Mouse (Mus musculus) hindbrain, embryonic 12.5 days (tissue): ENCODE results near the gene Psmb5. TPM values are rescaled to one million over a fixed set of nuclear protein-coding genes. Genes with fewer than 3 reads are reported as not detected.
A peak's percentile ranks its signal among the peaks of the same experiment; 100 is the strongest.

ENCODE experiments used
- ATAC-seq: fragments of 200-750 bp; cut with Nextera tagmentation; 2 replicates; pipeline ENCODE4 v1.8.0; 2017; ENCODE audit warnings: moderate TSS enrichment; ENCODE audit not compliant: low FRiP score
- H3K27ac ChIP-seq: fragments of 300-500 bp; sonication (generic); 2 replicates; pipeline ENCODE4 v1.5.1; 2016; ENCODE audit warnings: mild to moderate bottlenecking
- H3K27me3 ChIP-seq: fragments of 300-500 bp; sonication (generic); 2 replicates; pipeline ENCODE4 v1.6.1; 2016; ENCODE audit warnings: mild to moderate bottlenecking
- H3K36me3 ChIP-seq: fragments of 300-500 bp; sonication (generic); 2 replicates; pipeline ENCODE4 v1.6.1; 2016; ENCODE audit warnings: mild to moderate bottlenecking
- H3K4me1 ChIP-seq: fragments of 300-500 bp; sonication (generic); 2 replicates; pipeline ENCODE4 v1.6.1; 2016
- H3K4me2 ChIP-seq: fragments of 300-500 bp; sonication (generic); replicated peaks from 2 replicates; pipeline ENCODE4 v1.6.1; 2016; ENCODE audit warnings: mild to moderate bottlenecking
- H3K4me3 ChIP-seq: fragments of 300-500 bp; sonication (generic); 2 replicates; pipeline ENCODE4 v1.5.1; 2016; ENCODE audit warnings: mild to moderate bottlenecking
- H3K9ac ChIP-seq: fragments of 300-500 bp; sonication (generic); 2 replicates; pipeline ENCODE4 v1.6.1; 2016; ENCODE audit warnings: mild to moderate bottlenecking, moderate library complexity
- H3K9me3 ChIP-seq: fragments of 300-500 bp; sonication (generic); replicated peaks from 2 replicates; pipeline ENCODE4 v1.6.1; 2016; ENCODE audit warnings: mild to moderate bottlenecking
- WGBS: fragments of 180-500 bp; shearing (Covaris S2); methylation state at CpG from one replicate; pipeline ENCODE4 v1.1.7; 2016; 5-methylcytosine and 5-hydroxymethylcytosine counted together
- polyA plus RNA-seq: library from polyadenylated mRNA; unstranded; fragments of >200 nt; fragmentation: Nextera tagmentation; extraction: Ambion mirVana; gene quantifications from 2 replicates; pipeline ENCODE4 v1.2.1, GENCODE M21; 2016

Gene Psmb5
- polyA plus RNA-seq, 1 experiment from 2014 or later: 376 TPM

DNA sequence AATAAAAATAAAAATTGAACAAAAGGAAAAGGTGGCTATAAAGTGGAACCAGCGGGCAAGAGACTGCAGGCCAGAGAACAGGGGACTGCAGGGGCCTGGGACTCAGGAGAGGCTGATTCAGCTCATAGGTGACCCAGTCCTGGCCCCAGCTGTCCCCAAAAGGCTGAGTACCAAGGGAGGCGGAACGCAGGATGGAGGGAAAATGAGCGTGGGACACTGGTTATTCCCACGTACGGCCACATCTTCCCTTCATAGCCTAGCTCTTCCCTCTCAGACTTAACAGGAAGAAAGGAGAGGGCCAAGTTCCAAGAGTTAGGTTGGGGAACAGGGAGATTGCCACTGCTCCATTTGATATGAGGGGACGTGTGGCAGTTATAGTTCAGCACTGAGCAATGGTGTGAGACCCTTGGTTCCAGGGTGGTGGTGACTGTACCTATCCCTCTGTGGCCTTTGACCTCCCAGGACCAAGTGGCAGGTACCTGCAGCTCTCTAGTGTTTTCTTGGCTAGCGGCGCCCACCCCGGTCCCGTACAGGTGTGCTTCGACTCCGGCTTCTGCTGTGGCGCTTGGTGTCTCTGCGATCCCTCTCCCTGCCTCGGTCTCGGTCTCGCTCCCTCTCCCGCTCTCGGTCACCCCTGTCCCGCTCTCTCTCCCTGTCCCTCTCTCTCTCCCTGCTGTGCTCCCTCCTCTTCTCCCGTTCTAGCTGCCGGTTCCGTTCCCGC lies 24.6 kb upstream of the Psmb5 start:
- no peak overlapping the region for H3K4me3 ChIP-seq
- H3K27me3 ChIP-seq: no peaks in the 10 kb centered on the region
- no peak overlapping the region for H3K4me2 ChIP-seq
- no peak overlapping the region; the same call in 1 of the 2 replicates for H3K9ac ChIP-seq
- H3K36me3 ChIP-seq: peaks cover 65% of the 10 kb centered on the region
- WGBS: 82% methylated on average over 25 of the region's 25 CpGs
- peaks cover 18% of the 10 kb centered on the region for H3K4me1 ChIP-seq
- ATAC-seq: no peak
- H3K9me3 ChIP-seq: no peaks in the 10 kb centered on the region
- H3K27ac ChIP-seq: peak overlapping the region; percentile 87

DNA sequence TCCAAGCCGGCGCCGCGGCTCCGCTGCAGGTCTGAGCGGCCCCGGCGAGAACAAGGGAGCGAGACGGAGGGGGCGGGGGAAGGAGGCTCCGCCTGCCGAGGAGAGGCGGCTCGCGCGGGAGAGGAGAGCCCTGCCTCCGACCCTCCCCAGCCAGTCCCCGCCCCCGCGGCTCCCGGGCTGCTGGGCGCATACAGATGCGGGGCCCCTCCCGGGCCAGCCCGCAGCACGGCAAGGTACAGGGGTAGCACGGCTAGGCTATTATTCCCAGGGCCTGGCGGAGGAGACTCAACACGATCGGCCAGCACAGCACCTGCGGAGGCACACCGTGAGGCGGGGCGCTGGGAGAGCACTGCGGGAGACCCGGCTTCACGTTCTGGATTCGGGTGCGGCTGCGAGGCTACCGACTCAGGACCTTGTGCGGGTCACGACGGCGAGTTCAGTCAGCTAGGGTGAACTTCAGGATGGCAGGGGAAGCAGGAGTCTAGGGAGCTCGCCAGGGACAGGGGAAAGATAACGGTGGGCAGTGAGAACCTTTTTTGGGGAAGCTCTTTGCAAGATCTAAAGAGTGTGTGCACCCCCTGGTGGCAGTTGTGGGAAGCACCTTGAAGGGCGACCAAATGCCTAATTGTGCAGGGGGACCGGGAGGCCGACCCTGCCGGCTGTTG lies 23.6 kb upstream of the Psmb5 start, which contains the start of gene Cdh24:
TSS of gene Cdh24 (minus strand) at position 60 of the 665 bp plus-strand sequence.
- Histone ChIP-seq H3K4me1 (peaks cover 18% of the 10 kb centered on the region), H3K4me3 (peak within 1 kb of the TSS; percentile 70), H3K9ac (peak within 1 kb of the TSS; percentile 91), H3K27me3 (no peaks in the 10 kb centered on the region), H3K36me3 (peaks cover 65% of the 10 kb centered on the region), H3K4me2 (peak within 1 kb of the TSS; percentile 87), H3K27ac (peak within 1 kb of the TSS; percentile 87), H3K9me3 (no peaks in the 10 kb centered on the region)
- under 1% methylated on average over 52 of the region's 52 CpGs for WGBS
- peak; percentile 91 for ATAC-seq

DNA sequence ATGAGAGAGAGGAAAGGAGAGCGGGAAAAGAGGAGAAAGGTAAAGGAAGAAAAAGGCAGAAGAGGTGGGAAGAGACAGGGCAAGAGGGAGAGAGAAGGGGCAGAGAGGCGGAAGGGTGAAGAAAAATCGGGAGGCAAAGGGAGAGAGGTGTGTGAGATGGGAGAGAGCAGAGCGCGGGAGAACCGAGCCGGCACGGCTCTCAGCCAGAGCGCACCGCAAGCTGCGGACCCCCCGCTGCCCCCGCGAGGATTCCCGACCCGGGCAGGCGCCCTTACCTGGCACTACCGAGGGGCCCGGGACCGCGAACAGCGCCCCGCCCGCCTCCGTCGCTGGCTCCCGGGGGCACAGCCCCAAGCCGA lies 23.1 kb upstream of the Psmb5 start, which contains the start of gene Gm17606:
TSS of gene Gm17606 (plus strand) at position 7 of the 359 bp plus-strand sequence.
- 1% methylated on average over 27 of the region's 28 CpGs for WGBS
- Histone ChIP-seq H3K27ac (peak within 1 kb of the TSS; percentile 87), H3K36me3 (peaks cover 65% of the 10 kb centered on the region), H3K9me3 (no peaks in the 10 kb centered on the region), H3K9ac (peak within 1 kb of the TSS; percentile 91), H3K4me3 (peak within 1 kb of the TSS; percentile 70), H3K4me2 (peak within 1 kb of the TSS; percentile 87), H3K27me3 (no peaks in the 10 kb centered on the region), H3K4me1 (peaks cover 18% of the 10 kb centered on the region)
- no peak for ATAC-seq

DNA sequence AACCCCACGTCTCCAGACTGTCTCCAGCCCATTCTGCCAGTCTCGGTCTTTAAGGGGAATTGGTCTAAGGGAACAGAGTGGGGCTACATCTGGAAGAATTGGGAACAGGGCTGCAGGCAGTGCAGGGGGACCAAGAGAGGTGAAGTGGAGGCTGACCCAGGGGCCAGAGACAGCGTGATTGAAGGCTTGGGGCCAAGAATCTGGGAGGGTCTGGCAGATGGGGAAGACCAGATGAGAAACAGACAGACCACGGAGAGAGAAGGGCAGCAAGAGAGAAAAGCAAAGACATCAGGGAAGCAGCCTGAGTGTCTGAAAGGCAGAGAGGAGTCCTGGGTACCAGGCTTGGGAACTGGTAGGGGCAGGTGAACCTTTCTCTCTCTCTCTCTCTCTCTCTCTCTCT lies 22.3 kb upstream of the Psmb5 start:
- peak overlapping the region; percentile 87 for H3K4me2 ChIP-seq
- no peaks in the 10 kb centered on the region for H3K27me3 ChIP-seq
- H3K9ac ChIP-seq: peak overlapping the region; percentile 91
- H3K36me3 ChIP-seq: peaks cover 62% of the 10 kb centered on the region
- WGBS: 10% methylated on average over 4 of the region's 4 CpGs
- peak overlapping the region; percentile 26; the same call in 1 of the 2 replicates for H3K27ac ChIP-seq
- peaks cover 18% of the 10 kb centered on the region for H3K4me1 ChIP-seq
- peak overlapping the region; percentile 70 for H3K4me3 ChIP-seq
- H3K9me3 ChIP-seq: no peaks in the 10 kb centered on the region
- no peak for ATAC-seq

DNA sequence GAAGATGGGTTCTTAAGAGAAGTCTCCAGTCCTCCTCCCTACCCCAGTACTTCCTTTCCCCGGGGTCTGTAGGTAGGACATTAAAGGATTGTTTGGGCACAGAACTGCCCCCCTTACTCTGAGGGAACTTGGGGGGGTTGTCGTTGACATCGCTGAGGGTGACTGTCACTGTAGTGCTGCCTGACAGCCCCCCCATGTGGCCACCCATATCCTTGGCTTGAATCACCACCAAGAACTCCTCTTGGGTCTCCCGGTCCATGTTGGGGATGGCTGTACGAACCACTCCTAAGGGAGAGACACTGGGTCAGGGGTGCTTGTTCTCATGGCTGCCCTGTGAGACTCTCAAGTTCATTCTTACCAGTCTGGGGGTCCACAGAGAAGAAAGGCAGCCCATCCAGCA lies 20.4 kb upstream of the Psmb5 start:
- Histone ChIP-seq H3K9me3 (no peaks in the 10 kb centered on the region), H3K4me3 (no peak overlapping the region), H3K27me3 (no peaks in the 10 kb centered on the region), H3K27ac (no peak overlapping the region), H3K4me2 (no peak overlapping the region), H3K36me3 (peaks cover 48% of the 10 kb centered on the region), H3K9ac (no peak overlapping the region; the same call in 1 of the 2 replicates), H3K4me1 (peaks cover 18% of the 10 kb centered on the region)
- 83% methylated on average over 5 of the region's 5 CpGs for WGBS
- no peak for ATAC-seq

DNA sequence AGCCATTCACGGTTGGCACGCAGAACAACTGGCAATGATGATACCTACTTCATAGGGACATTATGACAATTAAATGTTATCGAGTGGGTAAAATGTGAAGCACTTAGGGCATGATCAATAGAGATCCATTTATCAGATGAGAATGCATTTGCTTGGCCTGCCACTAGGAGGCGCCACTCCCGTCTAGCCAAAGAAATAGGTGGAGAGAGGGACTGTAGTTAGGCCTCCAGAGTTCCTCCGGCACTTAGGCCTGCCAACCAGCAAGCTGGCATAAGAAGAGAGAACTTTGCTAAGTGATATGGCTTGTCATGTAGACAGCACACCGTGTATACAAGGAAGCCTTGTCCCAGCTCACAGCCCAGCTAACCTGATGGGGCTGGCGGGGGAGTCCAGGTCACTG lies 19.1 kb upstream of the Psmb5 start:
- H3K27ac ChIP-seq: no peak overlapping the region
- H3K9ac ChIP-seq: no peak overlapping the region
- H3K4me1 ChIP-seq: peaks cover 18% of the 10 kb centered on the region
- no peak for ATAC-seq
- no peaks in the 10 kb centered on the region for H3K9me3 ChIP-seq
- 48% methylated on average over 8 of the region's 8 CpGs for WGBS
- H3K4me2 ChIP-seq: no peak overlapping the region
- no peak overlapping the region for H3K4me3 ChIP-seq
- H3K36me3 ChIP-seq: peaks cover 49% of the 10 kb centered on the region
- no peaks in the 10 kb centered on the region for H3K27me3 ChIP-seq

DNA sequence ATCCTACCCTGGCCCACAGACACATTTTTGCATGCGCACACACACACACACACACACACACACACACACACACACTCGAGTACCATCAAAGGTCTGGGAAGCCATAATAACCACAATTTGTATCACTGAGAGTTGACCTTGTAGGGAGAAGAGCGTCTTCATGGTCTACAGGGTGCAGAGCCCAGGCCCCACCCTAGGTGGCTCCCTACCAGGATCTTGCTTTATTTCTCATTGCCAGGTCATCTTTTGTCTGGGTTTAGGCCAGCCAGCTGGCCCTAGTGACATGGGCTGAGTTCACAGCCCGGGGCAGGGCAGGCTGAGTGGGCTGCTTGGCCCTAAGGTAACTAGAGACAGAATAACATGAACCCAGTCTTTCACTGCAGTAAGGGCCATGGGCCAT lies 16.4 kb upstream of the Psmb5 start:
- no peak overlapping the region for H3K27ac ChIP-seq
- WGBS: 73% methylated on average over 4 of the region's 4 CpGs
- H3K4me1 ChIP-seq: peaks cover 11% of the 10 kb centered on the region
- ATAC-seq: no peak
- no peaks in the 10 kb centered on the region for H3K9me3 ChIP-seq
- H3K4me2 ChIP-seq: no peak overlapping the region
- peaks cover 63% of the 10 kb centered on the region for H3K36me3 ChIP-seq
- H3K27me3 ChIP-seq: no peaks in the 10 kb centered on the region
- no peak overlapping the region for H3K4me3 ChIP-seq
- H3K9ac ChIP-seq: no peak overlapping the region

DNA sequence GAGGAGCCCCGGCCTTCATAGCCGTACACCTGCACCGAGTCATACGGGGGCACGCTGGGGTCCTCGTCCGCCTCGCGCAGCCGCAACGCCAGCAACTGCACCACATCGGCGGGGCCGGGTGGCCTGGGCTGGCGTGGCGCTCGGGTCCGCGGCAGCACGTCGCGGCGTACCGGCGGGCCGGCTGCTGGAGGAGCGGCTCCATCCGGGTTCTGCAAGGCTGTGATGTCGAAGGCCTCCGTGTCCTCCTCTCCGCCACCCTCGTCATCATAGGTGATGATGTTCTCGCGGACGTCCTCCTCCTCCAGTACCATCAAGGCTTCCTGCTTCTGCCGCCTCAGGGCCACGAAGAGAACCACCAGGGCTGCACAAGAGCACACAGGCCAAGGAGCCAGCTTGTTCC lies 14.4 kb upstream of the Psmb5 start:
- Histone ChIP-seq H3K9ac (no peak overlapping the region), H3K4me2 (no peak overlapping the region), H3K27me3 (no peaks in the 10 kb centered on the region), H3K9me3 (no peaks in the 10 kb centered on the region), H3K4me3 (no peak overlapping the region), H3K4me1 (peaks cover 7% of the 10 kb centered on the region), H3K27ac (no peak overlapping the region), H3K36me3 (peaks cover 52% of the 10 kb centered on the region)
- 93% methylated on average over 37 of the region's 37 CpGs for WGBS
- no peak for ATAC-seq

DNA sequence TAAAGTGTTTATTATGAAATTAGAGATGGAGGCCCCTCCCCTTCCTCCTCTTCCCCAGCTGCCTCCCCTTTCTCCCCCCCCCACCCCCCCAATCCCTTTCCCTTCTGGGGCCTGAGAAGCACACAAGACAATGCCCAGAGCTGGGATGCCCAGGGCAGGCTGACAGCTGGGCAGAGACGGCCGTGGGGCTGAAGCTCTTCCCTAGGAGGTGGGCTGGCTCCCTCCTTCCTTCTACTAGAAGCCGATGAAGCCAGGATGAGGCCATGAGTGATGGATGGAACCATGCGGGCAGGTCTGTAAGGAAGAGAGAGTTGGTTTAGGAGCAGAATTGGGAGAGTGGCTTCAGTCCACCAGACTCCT lies 13.4 kb upstream of the Psmb5 start:
- H3K4me3 ChIP-seq: no peak overlapping the region
- no peaks in the 10 kb centered on the region for H3K9me3 ChIP-seq
- 46% methylated on average over 4 of the region's 4 CpGs for WGBS
- H3K36me3 ChIP-seq: peaks cover 41% of the 10 kb centered on the region
- peak overlapping the region; percentile 71 for H3K27ac ChIP-seq
- ATAC-seq: peak; percentile 53; the same call in 1 of the 2 replicates
- no peaks in the 10 kb centered on the region for H3K27me3 ChIP-seq
- no peak overlapping the region for H3K4me2 ChIP-seq
- H3K4me1 ChIP-seq: peaks cover 7% of the 10 kb centered on the region
- H3K9ac ChIP-seq: 0 out of 2 replicates have a peak overlapping the region, but pooled peaks have one; percentile 2

DNA sequence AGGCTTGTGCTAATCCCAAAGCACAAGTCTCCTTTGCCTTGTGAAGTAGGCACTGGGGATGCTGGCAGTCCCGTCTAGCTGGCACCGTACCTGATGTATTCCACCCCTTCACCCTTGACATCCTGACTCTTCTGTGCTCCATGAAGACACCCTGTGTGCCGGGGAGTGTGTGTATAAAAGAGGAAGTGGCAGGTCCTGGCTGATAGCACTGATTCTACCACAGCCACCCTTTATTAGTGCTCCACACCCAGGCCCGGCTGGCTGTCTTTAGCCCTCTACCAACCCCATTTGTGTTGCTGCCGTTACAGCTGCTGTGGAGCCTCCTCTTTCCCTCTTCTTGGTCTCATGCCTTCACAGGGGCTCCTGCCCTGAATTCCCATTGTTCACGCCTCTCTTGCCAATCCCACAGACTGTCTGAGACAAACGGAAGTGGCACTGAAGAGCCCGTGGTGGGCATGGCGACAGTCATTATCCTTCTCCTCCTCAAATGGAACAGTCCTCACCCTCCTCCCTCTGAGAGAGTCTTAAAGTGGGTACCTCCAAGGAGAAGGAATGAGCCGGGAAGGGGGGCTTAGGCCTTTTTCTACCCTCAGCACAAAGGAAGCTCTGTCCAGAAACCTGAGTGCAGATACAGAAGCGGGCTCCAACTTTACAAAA lies 12.9 kb upstream of the Psmb5 start:
- Histone ChIP-seq H3K4me3 (no peak overlapping the region), H3K9ac (0 out of 2 replicates have a peak overlapping the region, but pooled peaks have one; percentile 3), H3K4me1 (peaks cover 7% of the 10 kb centered on the region), H3K27ac (peak overlapping the region; percentile 71), H3K9me3 (no peaks in the 10 kb centered on the region), H3K36me3 (peaks cover 36% of the 10 kb centered on the region), H3K4me2 (no peak overlapping the region), H3K27me3 (no peaks in the 10 kb centered on the region)
- 86% methylated on average over 11 of the region's 11 CpGs for WGBS
- ATAC-seq: peak; percentile 36; the same call in 1 of the 2 replicates

DNA sequence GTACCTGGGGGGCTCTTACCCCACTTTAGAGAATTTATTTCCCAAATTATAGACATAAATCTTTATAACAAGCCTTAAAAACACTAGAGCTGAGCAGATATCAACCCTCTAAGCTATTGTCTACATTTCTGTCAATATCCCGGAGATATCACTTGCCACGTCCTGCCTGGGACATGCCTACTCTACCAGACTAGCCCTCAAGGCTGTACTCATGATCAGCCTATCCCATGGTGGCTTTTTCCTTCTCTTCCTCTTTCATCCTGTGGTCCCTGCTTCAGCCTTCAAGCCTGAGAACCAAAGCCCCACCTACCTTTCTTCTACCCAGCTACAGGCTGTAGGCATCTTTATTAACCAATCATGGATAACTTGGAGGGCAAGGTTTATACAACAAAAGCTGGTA lies 12.0 kb upstream of the Psmb5 start:
- Histone ChIP-seq H3K9me3 (no peaks in the 10 kb centered on the region), H3K9ac (no peak overlapping the region), H3K4me3 (no peak overlapping the region), H3K4me1 (peaks cover 7% of the 10 kb centered on the region), H3K27me3 (no peaks in the 10 kb centered on the region), H3K36me3 (peaks cover 34% of the 10 kb centered on the region), H3K27ac (no peak overlapping the region), H3K4me2 (no peak overlapping the region)
- WGBS: 94% methylated on average over 2 of the region's 2 CpGs
- ATAC-seq: no peak

DNA sequence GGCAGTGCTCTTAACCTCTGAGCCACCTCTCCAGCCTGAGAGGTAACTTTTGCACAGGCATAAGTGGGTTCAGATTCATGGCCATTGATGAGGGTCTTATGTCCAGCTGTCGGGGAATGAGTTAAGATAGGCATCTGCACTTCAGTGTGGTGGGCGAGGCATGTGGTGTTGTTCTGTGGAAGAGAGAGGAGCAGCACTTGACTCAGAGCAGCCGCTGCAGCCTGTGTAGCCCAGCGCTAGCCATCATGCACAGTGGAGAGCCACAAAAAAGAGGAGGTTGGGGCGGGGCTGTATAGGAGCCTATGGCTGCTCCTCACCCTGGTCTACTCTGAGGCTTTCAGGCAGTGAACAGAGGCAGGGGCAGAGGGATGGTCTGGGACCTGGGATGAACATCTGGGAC lies 10.3 kb upstream of the Psmb5 start:
- H3K9me3 ChIP-seq: no peaks in the 10 kb centered on the region
- H3K4me3 ChIP-seq: no peak overlapping the region
- H3K27me3 ChIP-seq: no peaks in the 10 kb centered on the region
- ATAC-seq: no peak
- H3K36me3 ChIP-seq: peaks cover 27% of the 10 kb centered on the region
- H3K9ac ChIP-seq: no peak overlapping the region
- no peak overlapping the region for H3K27ac ChIP-seq
- 67% methylated on average over 5 of the region's 5 CpGs for WGBS
- H3K4me1 ChIP-seq: peaks cover 7% of the 10 kb centered on the region
- H3K4me2 ChIP-seq: no peak overlapping the region
